Mouse (Mus musculus): Measurements from ENCODE around the gene Setd5. TPM values are rescaled to one million over a fixed set of nuclear protein-coding genes. Genes with fewer than 3 reads are reported as not detected.

The Setd5 gene
- total RNA-seq, 2 experiments from 2014 or later = 27.0 to 31.5 TPM

DNA sequence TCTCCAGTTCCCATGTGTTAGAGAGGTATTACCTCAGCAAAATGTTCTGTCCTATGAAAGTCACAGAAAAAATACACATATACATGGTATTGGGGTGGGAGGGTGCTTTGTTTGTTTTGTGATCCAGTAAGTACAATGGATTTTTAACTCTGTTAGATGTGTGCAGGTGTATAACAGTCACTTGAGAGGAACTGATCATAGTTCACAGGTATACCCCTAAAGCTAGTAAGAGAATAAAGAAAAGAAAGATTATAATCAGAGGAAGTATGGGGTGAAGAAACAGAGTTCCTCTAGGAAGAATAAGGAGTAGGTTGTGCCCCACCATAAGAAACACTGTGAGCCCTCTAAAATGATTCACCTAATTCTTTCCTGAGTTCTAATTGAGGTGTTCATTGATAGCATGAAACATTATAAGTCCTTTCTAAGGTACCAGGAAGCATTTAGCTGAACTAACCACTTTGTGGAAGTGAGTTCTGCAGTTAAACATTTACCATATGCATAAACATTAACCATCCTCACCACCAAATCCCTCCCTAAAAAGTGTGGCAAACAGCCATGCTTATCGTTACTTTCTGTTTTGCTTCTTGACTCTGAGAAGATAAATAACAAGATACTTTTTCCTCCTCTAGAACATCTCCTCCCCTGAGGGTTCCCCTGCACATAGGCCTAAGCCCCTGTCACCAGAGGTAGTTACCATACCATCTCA, 64.4 kb downstream of the Setd5 start:
- no peak for DNase-seq

GRCm38 (mm10) chr6:113144764-113145163, 67.6 kb downstream of the Setd5 start:
- no peak for DNase-seq

GRCm38 (mm10) chr6:113145249-113145648, 68.1 kb downstream of the Setd5 start:
- no peak for DNase-seq

- DNase-seq = no peak
These were observed 76.9 kb downstream of the Setd5 start for GRCm38 (mm10) chr6:113154071-113154470.

DNA sequence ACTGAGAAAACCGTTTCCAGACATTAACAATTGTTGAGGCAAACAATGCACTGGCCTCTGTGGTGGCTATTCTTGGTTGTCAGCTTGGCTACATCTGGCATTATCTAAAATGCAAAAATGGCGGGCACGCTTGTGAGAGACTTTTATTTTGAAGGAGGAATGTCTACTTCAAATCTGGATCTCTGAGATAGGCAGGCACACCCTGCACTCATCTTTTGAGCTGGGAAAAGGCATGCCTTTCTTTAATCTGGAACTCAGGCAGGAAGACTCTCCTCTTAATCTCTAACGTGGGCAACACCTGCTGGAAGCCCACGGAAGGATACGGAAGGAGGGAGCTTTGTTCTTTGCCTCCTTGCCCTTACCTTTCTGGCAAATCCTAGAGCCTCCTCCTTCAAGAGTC, 77.7 kb downstream of the Setd5 start:
- DNase-seq = no peak

GRCm38 (mm10) chr6:113156064-113156463, 78.9 kb downstream of the Setd5 start:
- no peak for DNase-seq

- DNase-seq = no peak
These were observed 82.9 kb downstream of the Setd5 start for GRCm38 (mm10) chr6:113160106-113160505.

GRCm38 (mm10) chr6:113161982-113162381, 84.8 kb downstream of the Setd5 start:
- DNase-seq = no peak

- DNase-seq = no peak
These were observed 86.3 kb downstream of the Setd5 start for GRCm38 (mm10) chr6:113163513-113163912.

- peak; percentile 73 to 85 for DNase-seq
These were observed 89.6 kb downstream of the Setd5 start for GRCm38 (mm10) chr6:113166661-113167251.

DNA sequence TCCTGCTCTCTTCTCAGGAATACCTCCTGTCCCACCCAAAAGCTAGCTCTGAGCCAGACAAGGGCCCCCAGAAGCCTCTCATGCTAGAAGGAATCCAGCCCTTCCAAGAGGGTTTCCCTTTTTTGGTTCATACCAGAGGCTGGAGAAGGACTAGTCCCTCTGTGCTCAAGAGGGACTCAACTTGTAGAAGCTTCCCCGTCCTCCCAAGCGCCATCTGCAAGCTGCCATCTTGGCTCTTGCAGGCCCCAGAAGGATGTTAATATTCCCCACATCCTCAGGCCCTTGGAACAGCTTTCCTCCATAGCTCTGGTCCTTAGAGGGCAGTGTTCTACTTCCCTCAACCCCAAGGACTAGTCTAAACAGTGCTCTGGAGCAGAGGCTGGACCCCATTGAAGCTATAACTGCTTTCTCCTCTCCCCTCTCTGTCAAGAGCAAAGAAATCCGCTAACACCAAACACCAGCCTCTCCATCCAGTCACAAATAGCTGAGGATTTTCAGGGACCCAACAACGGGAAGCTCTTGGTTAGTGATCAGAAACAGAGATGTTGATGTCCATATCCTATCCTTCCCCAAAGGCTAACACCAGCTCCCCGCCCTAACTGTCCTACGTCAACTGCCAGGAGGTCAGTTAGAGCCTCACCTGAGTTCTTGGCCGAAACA, 91.3 kb downstream of the Setd5 start:
- DNase-seq = no peak

DNA sequence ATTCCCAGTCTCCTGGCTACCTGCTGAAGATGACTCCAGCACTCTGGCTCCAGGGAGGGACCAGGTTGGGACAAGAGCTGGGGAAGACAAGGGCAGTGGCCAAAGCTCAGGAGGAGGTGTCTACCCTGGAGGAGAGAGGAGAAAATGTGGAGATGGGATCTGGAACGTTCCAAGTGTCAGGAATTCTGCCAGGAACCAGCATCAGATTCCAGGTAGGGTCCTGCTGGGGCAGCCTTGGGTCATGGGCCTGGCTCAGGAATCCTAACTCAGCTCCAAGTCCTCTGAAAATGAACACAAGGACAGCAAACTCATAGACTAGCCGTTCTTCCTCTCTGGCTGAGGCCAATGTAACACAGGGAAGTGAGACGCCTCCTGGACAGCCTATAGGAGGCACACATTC, 92.7 kb downstream of the Setd5 start:
- no peak for DNase-seq

GRCm38 (mm10) chr6:113170651-113171050, 93.5 kb downstream of the Setd5 start:
- no peak for DNase-seq

DNA sequence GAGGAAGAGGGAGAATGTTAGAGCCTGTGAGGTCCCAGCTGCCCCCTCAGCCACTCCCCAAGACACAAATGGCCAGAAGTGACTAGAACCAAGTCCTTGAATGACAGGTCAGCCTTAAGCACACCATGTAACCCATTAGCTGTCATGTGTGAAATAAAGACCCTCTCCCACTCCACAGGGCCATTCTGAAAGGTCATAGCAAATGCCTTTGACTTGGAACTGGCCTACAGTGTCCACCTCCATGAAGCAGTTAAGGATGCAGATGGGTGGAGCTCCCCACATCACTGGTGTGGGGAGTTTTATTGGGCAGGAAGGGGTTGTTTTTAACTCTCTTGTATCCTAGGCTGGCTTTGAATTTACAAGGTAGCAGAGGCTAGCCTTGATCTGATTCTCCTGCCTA, 94.8 kb downstream of the Setd5 start:
- no peak for DNase-seq

GRCm38 (mm10) chr6:113172568-113172967, 95.4 kb downstream of the Setd5 start:
- peak; percentile 44 to 79 for DNase-seq

DNA sequence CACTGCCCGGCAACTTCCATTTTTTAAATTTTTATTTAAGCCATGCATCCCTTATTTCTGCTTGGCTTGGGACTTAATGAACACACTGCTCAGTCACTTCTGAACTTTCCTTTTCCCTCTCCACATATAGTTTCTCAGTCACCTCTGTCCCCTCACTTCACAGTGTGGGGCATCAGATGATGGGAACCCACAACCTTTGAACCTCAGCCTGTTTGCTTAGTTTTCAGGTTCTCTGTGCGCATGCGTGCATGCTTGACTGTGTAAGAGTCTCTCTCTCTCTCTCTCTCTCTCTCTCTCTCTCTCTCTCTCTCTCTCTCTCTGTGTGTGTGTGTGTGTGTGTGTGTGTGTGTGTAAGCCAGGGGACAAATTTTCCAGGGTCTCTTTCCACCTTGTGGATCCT, 98.3 kb downstream of the Setd5 start:
- DNase-seq = no peak

- no peak for DNase-seq
These were observed 99.4 kb downstream of the Setd5 start for GRCm38 (mm10) chr6:113176613-113177012.

DNA sequence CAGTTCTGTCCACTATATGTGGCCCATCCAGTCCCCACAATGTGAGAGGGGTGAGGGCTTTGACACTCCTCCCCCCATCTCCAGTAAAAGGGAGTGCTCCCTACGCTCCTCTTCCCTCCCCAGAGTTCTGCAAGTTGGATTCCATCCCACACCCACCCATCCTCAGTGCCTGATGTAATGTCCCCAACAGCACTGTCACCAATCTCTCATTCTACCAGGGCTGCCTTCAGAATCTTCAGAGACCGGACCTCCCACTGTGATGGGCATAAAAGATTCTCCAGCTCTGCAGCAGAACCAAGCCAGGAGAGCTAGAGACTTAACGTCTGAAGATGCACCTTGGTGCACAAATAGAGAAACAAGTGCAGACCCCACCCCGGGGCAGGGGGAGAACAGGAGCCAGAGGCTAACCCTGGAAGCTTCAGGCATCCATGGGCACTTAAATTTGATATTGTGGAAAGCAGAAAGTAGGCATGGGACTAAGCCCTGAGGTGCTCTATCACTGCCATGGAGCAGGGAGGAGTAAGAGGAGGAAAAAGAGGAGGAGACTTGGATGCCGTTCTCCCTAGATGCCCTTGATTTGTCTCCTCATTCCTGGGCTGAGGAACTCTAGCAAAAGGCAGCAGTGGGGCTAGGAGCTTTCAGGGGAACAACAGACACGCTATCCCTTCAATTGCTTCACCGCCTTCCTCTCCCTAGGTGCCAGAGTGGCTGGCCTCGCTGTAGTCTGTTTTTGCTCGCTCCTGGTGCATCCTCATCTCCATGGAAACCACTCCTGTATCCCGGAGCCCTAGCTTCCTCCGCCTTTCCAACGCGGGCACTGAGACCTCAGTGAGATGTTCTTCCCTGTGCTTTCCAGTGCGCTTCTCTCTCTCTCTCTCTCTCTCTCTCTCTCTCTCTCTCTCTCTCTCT, 101.4 kb downstream of the Setd5 start:
- DNase-seq = no peak

DNA sequence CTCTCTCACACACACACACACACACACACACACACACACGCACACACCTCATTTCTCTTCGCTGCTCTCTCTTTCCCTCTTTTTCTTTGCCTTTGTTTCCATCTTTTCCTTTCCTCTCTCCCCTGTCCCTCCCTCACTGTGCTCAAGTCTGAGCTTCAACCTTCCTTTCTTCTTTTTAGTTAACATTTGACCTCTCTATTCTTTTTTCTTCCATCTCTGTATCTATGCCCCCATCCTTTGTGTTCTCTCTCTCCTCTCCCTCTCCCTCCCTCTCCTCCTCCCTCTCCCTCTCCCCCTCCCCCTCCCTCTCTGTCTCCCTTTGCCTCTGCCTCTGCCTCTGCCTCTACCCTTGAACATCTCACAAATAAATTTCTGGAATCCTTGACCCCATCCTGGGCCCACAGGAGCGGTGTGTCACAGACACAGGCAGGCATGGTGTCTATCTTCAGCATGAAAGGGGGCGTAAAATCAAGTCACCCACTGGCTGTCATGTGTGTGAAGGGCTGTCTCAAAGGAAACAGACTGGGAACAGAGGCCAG, 102.1 kb downstream of the Setd5 start:
- DNase-seq = no peak

- DNase-seq = peak; percentile 48 to 65
These were observed 107.0 kb downstream of the Setd5 start for GRCm38 (mm10) chr6:113184163-113184562.

DNA sequence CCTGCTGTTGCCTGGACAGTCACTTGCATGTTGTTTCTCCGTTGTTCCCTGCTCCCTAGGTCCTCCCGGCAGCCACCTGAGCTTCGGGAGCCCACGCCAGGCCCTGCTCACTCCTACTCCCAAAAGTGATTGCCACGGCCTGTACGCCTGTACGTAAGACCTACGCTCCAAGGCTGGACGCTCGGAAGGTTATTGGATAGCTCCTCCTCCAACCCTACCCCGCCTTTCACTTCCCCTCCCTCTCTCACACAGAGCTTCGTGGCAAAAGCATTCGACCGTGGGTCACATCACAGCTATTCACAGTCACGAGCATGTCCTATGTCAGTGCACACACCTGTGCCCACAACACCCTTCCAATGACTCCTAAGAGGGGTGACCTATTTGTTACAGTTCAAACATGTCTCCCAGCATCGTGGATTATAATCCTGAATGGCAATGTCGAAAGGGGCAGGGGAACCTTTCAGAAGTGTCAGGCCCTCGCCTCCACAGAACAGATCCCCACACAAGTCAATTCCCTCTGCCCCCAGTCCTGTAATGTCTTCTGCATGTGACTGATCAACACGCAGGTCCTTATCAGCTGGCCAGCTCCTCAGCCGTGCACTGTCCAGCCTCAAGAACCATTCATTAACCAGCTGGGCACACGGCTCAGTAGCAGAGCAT, 107.8 kb downstream of the Setd5 start:
- no peak for DNase-seq
